Comparison of ENCODE assay signal across 8 mouse cellular contexts in the genomic region with DNA sequence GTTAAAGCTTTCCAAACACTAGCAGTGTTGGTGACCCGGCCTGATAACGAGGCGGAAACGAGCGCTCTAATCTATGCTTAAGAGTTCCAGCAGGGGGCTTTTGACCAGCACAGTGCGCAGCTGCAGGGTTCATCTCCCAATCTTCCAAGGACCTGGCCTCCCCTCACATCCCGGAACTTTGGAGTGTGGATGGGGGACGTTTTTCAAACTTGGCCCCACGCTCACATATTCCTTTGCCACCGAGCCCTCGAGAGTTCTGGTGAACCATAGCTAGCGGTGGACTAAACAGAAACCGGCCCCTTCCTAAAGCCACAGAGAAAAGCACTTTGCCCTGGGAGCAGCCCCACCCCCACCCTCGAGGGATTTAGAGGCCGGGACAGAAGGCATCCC. TPM values are rescaled to one million over a fixed set of nuclear protein-coding genes. Genes with fewer than 3 reads are reported as not detected.
DNase-seq lines count a peak whose midpoint lies in the region; ATAC-seq lines count a peak whose summit lies in the region.

No protein-coding gene starts in this region.

- WGBS in embryonic facial prominence, embryonic 11.5 days = under 1% methylated on average over 15 of the region's 15 CpGs
- under 1% methylated on average over 15 of the region's 15 CpGs for WGBS in heart, embryonic 15.5 days
- under 1% methylated on average over 15 of the region's 15 CpGs for WGBS in stomach, embryonic 16.5 days

- H3K36me3 ChIP-seq in embryonic facial prominence, embryonic 11.5 days (replicated peaks; ENCODE audit: control insufficient read depth, insufficient read depth, low read depth, low read length) = no peaks in the 10 kb centered on the region
- no peaks in the 10 kb centered on the region for H3K36me3 ChIP-seq in heart, embryonic 15.5 days
- no peaks in the 10 kb centered on the region for H3K36me3 ChIP-seq in stomach, embryonic 16.5 days (ENCODE audit: control insufficient read depth, insufficient read depth, low read length)

- peak overlapping the region; percentile 43 for H3K9ac ChIP-seq in embryonic facial prominence, embryonic 11.5 days (replicated peaks; ENCODE audit: low read length)
- peak overlapping the region; percentile 57 for H3K9ac ChIP-seq in heart, embryonic 15.5 days
- peak overlapping the region; percentile 76 for H3K9ac ChIP-seq in stomach, embryonic 16.5 days (ENCODE audit: low read length)

- H3K4me2 ChIP-seq in embryonic facial prominence, embryonic 11.5 days (ENCODE audit: low read depth, low read length) = peak overlapping the region; percentile 85
- H3K4me2 ChIP-seq in heart, embryonic 15.5 days = peak overlapping the region; percentile 90
- peak overlapping the region; percentile 90 for H3K4me2 ChIP-seq in stomach, embryonic 16.5 days (ENCODE audit: low read depth, low read length)

- peak; percentile 68 for ATAC-seq in embryonic facial prominence, embryonic 11.5 days (replicated peaks; ENCODE audit: insufficient number of reproducible peaks, low FRiP score, low TSS enrichment, low read depth)
- ATAC-seq in heart, embryonic 15.5 days (replicated peaks; ENCODE audit: insufficient number of reproducible peaks, insufficient read depth, low FRiP score, low read depth) = peak; percentile 72
- ATAC-seq in megakaryocyte progenitor cell, adult 5-6 weeks (replicated peaks; ENCODE audit: poor library complexity) = peak; percentile 76
- peak; percentile 80 for ATAC-seq in stomach, embryonic 16.5 days (ENCODE audit: insufficient read depth, low FRiP score)

- no peaks in the 10 kb centered on the region for H3K9me3 ChIP-seq in embryonic facial prominence, embryonic 11.5 days (replicated peaks; ENCODE audit: control insufficient read depth, low read length)
- no peaks in the 10 kb centered on the region for H3K9me3 ChIP-seq in heart, embryonic 15.5 days (replicated peaks)
- H3K9me3 ChIP-seq in stomach, embryonic 16.5 days (replicated peaks; ENCODE audit: control insufficient read depth, low read length) = no peaks in the 10 kb centered on the region

- H3K4me1 ChIP-seq in embryonic facial prominence, embryonic 11.5 days (ENCODE audit: control insufficient read depth, insufficient read depth, low read length) = no peaks in the 10 kb centered on the region
- H3K4me1 ChIP-seq in heart, embryonic 15.5 days (replicated peaks) = peaks cover 3% of the 10 kb centered on the region
- peaks cover 3% of the 10 kb centered on the region; the same call in 1 of the 2 replicates for H3K4me1 ChIP-seq in stomach, embryonic 16.5 days (ENCODE audit: control insufficient read depth, insufficient read depth, low read length)

- H3K27me3 ChIP-seq in embryonic facial prominence, embryonic 11.5 days (ENCODE audit: control insufficient read depth, insufficient read depth, low read length) = peaks cover 20% of the 10 kb centered on the region
- peaks cover 42% of the 10 kb centered on the region for H3K27me3 ChIP-seq in heart, embryonic 15.5 days
- H3K27me3 ChIP-seq in stomach, embryonic 16.5 days (ENCODE audit: control insufficient read depth, insufficient read depth, low read length) = peaks cover 21% of the 10 kb centered on the region

- DNase-seq in ovary, adult 18-20 months (ENCODE audit: low spot score) = peak; percentile 56
- DNase-seq in ovary, postnatal 10 days (ENCODE audit: low spot score) = no peak
- DNase-seq in embryonic facial prominence, embryonic 11.5 days (ENCODE audit: low spot score) = peak; percentile 84
- peak; percentile 23 to 53 for DNase-seq in kidney, postnatal 36 days
- no peak for DNase-seq in right cerebral cortex, postnatal 4 days

- H3K27ac ChIP-seq in embryonic facial prominence, embryonic 11.5 days (replicated peaks; ENCODE audit: low read depth, low read length) = no peak overlapping the region
- H3K27ac ChIP-seq in heart, embryonic 15.5 days = peak overlapping the region; percentile 68; the same call in 1 of the 2 replicates
- H3K27ac ChIP-seq in stomach, embryonic 16.5 days (ENCODE audit: low read length) = peak overlapping the region; percentile 52; the same call in 1 of the 2 replicates

- H3K4me3 ChIP-seq in embryonic facial prominence, embryonic 11.5 days (ENCODE audit: low read depth, low read length) = peak overlapping the region; percentile 53
- H3K4me3 ChIP-seq in heart, embryonic 15.5 days = peak overlapping the region; percentile 61
- peak overlapping the region; percentile 62 for H3K4me3 ChIP-seq in stomach, embryonic 16.5 days (replicated peaks; ENCODE audit: low read length)

RNA-seq across cellular contexts. Expression of gene Utf1, which starts 6.3 kb away (rescaled TPM):
- polyA plus RNA-seq in embryonic facial prominence, embryonic 11.5 days (2014; fragmentation: Nextera tagmentation; extraction: Ambion mirVana) = 0.29 TPM in 1 of 2 replicates, not detected in the other
- 0.60 TPM in 1 of 2 replicates, not detected in the other for polyA plus RNA-seq in heart, embryonic 15.5 days (2015; fragmentation: Nextera tagmentation; extraction: Ambion mirVana)
- total RNA-seq in megakaryocyte progenitor cell, adult 5-6 weeks (2015) = not detected in 2 replicates
- total RNA-seq in megakaryocyte progenitor cell, adult 5-6 weeks (2017) = not detected in 2 replicates
- not detected in 2 replicates for polyA plus RNA-seq in stomach, embryonic 16.5 days (2015; fragmentation: Nextera tagmentation; extraction: Ambion mirVana)

RNA-seq across cellular contexts. Expression of gene 6430531B16Rik, which starts 28.7 kb away (rescaled TPM):
- polyA plus RNA-seq in embryonic facial prominence, embryonic 11.5 days (2014; fragmentation: Nextera tagmentation; extraction: Ambion mirVana) = 0.21 and 0.36 TPM in 2 replicates
- polyA plus RNA-seq in heart, embryonic 15.5 days (2015; fragmentation: Nextera tagmentation; extraction: Ambion mirVana) = 0.57 TPM in 1 of 2 replicates, not detected in the other
- total RNA-seq in megakaryocyte progenitor cell, adult 5-6 weeks (2015) = 0.10 and 0.27 TPM in 2 replicates
- total RNA-seq in megakaryocyte progenitor cell, adult 5-6 weeks (2017) = 0.57 TPM in 1 of 2 replicates, not detected in the other
- polyA plus RNA-seq in stomach, embryonic 16.5 days (2015; fragmentation: Nextera tagmentation; extraction: Ambion mirVana) = 0.24 and 0.34 TPM in 2 replicates

RNA-seq across cellular contexts. Expression of gene Adam8, which starts 42.5 kb away (rescaled TPM):
- 1.2 and 1.7 TPM in 2 replicates for polyA plus RNA-seq in embryonic facial prominence, embryonic 11.5 days (2014; fragmentation: Nextera tagmentation; extraction: Ambion mirVana)
- 1.3 and 3.1 TPM in 2 replicates for polyA plus RNA-seq in heart, embryonic 15.5 days (2015; fragmentation: Nextera tagmentation; extraction: Ambion mirVana)
- total RNA-seq in megakaryocyte progenitor cell, adult 5-6 weeks (2015) = 1.3 and 1.9 TPM in 2 replicates
- total RNA-seq in megakaryocyte progenitor cell, adult 5-6 weeks (2017) = 1.3 and 1.7 TPM in 2 replicates
- 3.0 and 4.1 TPM in 2 replicates for polyA plus RNA-seq in stomach, embryonic 16.5 days (2015; fragmentation: Nextera tagmentation; extraction: Ambion mirVana)

RNA-seq across cellular contexts. Expression of gene Kndc1, which starts 55.4 kb away (rescaled TPM):
- 0.21 and 0.24 TPM in 2 replicates for polyA plus RNA-seq in embryonic facial prominence, embryonic 11.5 days (2014; fragmentation: Nextera tagmentation; extraction: Ambion mirVana)
- 0.11 and 0.68 TPM in 2 replicates for polyA plus RNA-seq in heart, embryonic 15.5 days (2015; fragmentation: Nextera tagmentation; extraction: Ambion mirVana)
- not detected in 2 replicates for total RNA-seq in megakaryocyte progenitor cell, adult 5-6 weeks (2015)
- total RNA-seq in megakaryocyte progenitor cell, adult 5-6 weeks (2017) = not detected in 2 replicates
- 0.19 and 0.22 TPM in 2 replicates for polyA plus RNA-seq in stomach, embryonic 16.5 days (2015; fragmentation: Nextera tagmentation; extraction: Ambion mirVana)

Comparison
In these comparisons a context has a peak if more than half of its experiments do, and no peak if none do; other contexts are left out.
1. DNase-seq: peak in ovary, adult 18-20 months (single experiment), embryonic facial prominence, embryonic 11.5 days (single experiment) and kidney, postnatal 36 days (2 of 2); none in ovary, postnatal 10 days (single experiment) and right cerebral cortex, postnatal 4 days (single experiment).
2. Peak in every context shown above with its lines, with median percentiles within 50 percentile points of each other: ATAC-seq, H3K4me2 ChIP-seq, H3K4me3 ChIP-seq and H3K9ac ChIP-seq.